Mouse (Mus musculus): ENCODE measurements around the gene Lrrc8c. TPM values are rescaled to one million over a fixed set of nuclear protein-coding genes. Genes with fewer than 3 reads are reported as not detected.
A peak's percentile ranks its signal among the peaks of the same experiment; 100 is the strongest.

Gene Lrrc8c
- total RNA-seq, 2 experiments from 2014 or later: 33.4 to 34.7 TPM

DNA sequence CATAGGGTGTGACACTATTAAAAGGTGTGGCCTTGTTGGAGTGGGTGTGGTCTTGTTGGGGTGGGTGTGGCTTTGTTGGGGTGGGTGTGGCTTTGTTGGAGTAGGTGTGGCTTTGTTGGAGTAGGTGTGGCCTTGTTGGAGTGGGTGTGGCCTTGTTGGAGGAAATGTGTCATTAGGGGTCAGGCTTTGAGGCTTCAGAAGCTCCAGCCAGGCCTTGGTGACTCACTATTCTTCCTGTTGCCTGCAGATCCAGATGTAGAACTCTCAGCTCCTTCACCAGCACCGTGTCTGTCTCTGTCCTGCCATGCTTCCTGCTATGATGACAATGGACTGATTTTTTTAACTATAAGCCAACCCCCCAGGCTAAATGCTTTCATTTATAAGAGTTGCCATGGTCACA is 19.8 kb upstream of the Lrrc8c start:
- DNase-seq (ENCODE audit: low spot score in 2 of 2): no peak
- intact Hi-C loops (cut with DNase I): no loop called here

- intact Hi-C loops (cut with DNase I): no loop called here
- no peak for DNase-seq (ENCODE audit: low spot score in 2 of 2)
Measured at GRCm38 (mm10) chr5:105500132-105501121, 18.8 kb upstream of the Lrrc8c start.

- DNase-seq (ENCODE audit: low spot score in 2 of 2): no peak
- intact Hi-C loops (cut with DNase I): no loop called here
Measured at GRCm38 (mm10) chr5:105501136-105501535, 18.1 kb upstream of the Lrrc8c start.

- no peak for DNase-seq (ENCODE audit: low spot score in 2 of 2)
- intact Hi-C loops (cut with DNase I): no loop called here
Measured at GRCm38 (mm10) chr5:105508813-105509212, 10.4 kb upstream of the Lrrc8c start.

DNA sequence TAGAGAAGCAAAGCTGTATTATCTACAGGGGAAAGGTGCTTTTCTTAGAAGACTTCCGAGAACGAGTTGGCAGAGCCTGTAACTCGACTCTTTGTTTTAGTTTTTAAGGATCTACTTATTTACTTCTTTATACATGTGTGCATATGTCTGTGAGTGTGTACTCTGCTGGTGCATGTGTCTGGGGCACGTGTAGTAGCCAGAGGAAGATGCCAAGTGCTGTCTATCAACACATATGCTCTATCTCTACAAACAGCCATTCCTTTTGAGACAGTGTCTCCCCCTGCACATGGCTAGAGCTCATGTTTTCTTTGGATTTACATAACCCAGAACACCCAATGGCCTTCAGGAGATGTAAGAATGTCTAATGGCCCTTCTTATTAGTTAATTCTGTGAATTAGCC is 6.9 kb upstream of the Lrrc8c start:
- no peak for DNase-seq (ENCODE audit: low spot score in 2 of 2)
- intact Hi-C loops (cut with DNase I): no loop called here

DNA sequence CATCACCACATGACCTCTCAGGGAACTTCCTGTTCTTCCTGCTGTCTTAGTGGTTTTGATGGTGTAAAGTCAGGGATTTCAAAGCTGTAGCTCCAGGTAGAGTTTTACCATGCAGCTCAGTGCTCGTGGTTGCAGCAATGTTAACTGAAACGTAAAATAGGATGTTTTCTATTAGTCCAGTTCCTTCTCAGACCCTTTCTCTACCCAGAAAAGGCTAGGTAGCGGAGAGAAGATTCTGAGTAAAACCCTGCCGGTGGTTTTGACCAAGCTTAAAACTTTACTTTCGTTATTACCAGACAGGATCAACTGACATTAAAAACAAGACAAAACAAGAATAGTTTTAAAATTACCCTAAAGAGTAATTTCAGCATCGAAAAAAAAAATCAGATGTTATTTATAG is 3.7 kb upstream of the Lrrc8c start:
- intact Hi-C loops (cut with DNase I): loop anchor here (5.0 kb wide), 2 partner anchors 108 to 362 kb away; partner anchors contain the start of gene Zfp326
- DNase-seq (ENCODE audit: low spot score in 2 of 2): no peak

GRCm38 (mm10) chr5:105516290-105516689 is 2.9 kb upstream of the Lrrc8c start:
- no peak for DNase-seq (ENCODE audit: low spot score in 2 of 2)
- intact Hi-C loops (cut with DNase I): loop anchor here (5.0 kb wide), 2 partner anchors 109 to 361 kb away; partner anchors contain the start of gene Zfp326

DNA sequence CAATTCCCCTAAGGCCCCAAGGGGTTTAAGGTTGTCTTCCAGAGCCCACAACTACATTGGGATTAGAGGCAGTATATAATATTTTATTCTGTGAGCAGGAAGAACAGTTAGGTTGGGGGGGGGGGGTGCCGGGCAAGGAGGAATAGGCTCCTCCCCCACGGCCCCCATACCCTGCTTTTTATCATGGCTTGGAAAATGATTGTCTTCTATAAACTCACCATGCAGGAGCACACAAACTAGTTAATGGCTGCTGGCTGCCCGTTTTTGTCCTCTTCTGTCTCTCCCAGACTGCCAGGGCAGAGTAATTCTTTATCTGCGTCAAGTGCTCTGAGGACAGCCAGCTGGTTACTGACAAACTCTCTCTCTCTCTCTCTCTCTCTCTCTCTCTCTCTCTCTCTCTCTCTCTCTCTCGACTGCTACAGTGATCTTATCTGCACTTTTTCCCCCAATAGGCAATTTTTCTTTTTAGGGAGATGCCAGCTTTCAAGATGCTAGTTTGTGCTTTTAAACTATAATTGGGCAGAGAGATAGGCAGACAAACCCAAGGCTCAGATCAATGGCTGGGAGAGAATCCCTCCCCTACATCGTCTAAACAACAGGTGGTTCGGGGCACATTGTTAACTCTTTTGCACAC is 1.1 kb upstream of the Lrrc8c start:
- intact Hi-C loops (cut with DNase I): loop anchor here (2.0 to 5.0 kb wide), 4 partner anchors 21 to 359 kb away; partner anchors contain the start of gene Zfp326
- no peak for DNase-seq (ENCODE audit: low spot score in 2 of 2)

DNA sequence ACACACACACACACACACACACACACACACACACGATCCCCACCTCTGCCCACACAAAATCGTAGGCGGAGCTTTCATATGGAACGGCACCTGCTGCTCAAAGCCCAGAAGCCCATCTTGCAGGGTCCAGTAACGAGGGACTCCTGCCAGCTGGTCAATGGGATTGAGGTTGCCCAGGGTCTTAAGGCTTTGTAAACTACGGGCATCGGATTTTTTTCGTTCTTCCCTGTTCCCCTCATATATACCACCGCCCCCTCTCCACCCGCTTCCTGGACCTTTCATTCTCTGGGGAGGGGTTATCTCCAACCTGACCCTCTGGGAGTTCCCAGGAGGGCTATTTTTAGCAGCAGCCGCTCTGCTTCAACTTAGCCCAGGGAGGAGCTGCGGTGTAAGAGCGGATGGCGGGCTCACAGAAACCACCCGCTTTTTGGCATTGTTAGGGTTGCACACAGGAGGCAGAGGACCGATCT is 527 bp upstream of the Lrrc8c start:
- intact Hi-C loops (cut with DNase I): loop anchor here (2.0 to 5.0 kb wide), 4 partner anchors 22 to 359 kb away; partner anchors contain the start of gene Zfp326
- DNase-seq (ENCODE audit: low spot score in 2 of 2): peak; percentile 40 to 43

- no peak for DNase-seq (ENCODE audit: low spot score in 2 of 2)
- intact Hi-C loops (cut with DNase I): loop anchor here (2.0 to 5.0 kb wide), 4 partner anchors 23 to 357 kb away; partner anchors contain the start of gene Zfp326
Measured at GRCm38 (mm10) chr5:105519976-105520300, 750 bp downstream of the Lrrc8c start.

DNA sequence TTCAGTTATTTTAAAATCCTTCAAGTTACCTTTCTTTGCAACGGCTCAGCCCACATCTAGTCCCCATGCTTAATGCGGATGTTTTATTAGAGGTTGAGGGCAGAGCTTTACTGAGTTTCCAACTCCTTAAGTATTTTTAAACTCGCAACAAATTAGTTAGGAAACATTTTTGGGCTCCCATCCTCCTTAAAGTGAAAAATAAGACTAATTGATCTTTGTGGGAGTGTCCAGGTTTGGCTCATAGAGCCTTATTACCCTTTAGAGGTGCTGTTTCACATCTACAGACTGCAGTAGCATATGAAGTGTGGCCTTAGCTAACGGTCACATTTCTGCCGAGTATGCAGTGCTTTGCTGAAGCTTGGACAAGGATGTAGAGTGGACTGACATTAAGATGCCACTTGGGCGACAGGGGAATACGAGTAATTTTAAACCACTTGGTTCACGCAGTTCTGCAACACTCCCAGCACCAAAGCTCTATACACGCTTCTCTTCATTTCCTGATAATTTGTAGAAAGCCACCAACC is 1.3 kb downstream of the Lrrc8c start:
- no peak for DNase-seq (ENCODE audit: low spot score in 2 of 2)
- intact Hi-C loops (cut with DNase I): no loop called here

- intact Hi-C loops (cut with DNase I): no loop called here
- no peak for DNase-seq (ENCODE audit: low spot score in 2 of 2)
Measured at GRCm38 (mm10) chr5:105523452-105523851, 4.3 kb downstream of the Lrrc8c start.

DNA sequence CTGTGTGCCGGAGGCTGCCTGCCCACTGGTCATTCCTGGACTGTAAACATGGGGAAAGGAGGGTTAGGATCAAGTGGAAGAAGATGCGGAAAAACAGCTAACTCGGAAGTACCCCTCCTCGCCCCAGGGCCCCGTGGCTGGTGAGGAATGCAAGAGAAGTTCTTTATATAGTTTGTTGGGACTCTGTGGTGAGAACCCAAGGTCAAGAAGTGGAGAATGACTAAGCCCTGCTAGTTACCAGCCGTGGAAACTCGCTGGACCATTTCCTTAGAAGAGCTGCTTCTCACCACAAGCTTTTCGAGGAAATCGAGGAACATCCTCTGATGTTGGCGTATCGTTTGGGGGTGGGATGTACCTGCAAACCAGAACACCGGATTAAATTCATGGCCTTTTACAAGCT is 5.8 kb downstream of the Lrrc8c start:
- DNase-seq (ENCODE audit: low spot score in 2 of 2): no peak
- intact Hi-C loops (cut with DNase I): no loop called here

GRCm38 (mm10) chr5:105526107-105526645 is 7.0 kb downstream of the Lrrc8c start:
- DNase-seq (ENCODE audit: low spot score in 2 of 2): no peak
- intact Hi-C loops (cut with DNase I): no loop called here

GRCm38 (mm10) chr5:105526766-105527165 is 7.6 kb downstream of the Lrrc8c start:
- intact Hi-C loops (cut with DNase I): no loop called here
- no peak for DNase-seq (ENCODE audit: low spot score in 2 of 2)

GRCm38 (mm10) chr5:105527477-105528331 is 8.5 kb downstream of the Lrrc8c start:
- DNase-seq (ENCODE audit: low spot score in 2 of 2): no peak
- intact Hi-C loops (cut with DNase I): no loop called here

- intact Hi-C loops (cut with DNase I): no loop called here
- DNase-seq (ENCODE audit: low spot score in 2 of 2): no peak
Measured at GRCm38 (mm10) chr5:105530576-105530975, 11.4 kb downstream of the Lrrc8c start.

DNA sequence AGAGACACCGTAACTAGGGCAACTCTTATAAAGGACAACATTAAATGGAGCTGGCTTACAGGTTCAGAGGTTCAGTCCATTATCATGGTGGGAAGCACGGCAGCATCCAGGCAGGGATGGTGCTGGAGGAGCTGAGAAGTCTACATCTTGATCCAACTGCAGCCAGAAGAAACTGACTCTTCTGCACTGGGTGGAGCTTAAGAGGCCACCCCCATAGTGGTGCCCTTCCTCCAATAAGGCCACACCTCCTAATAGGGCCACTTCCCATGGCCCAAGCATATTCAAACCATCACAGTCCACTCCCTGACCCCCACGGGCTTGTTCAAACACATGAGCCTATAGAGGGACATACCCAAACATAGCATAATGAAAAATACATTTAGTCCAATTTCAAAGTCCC is 16.0 kb downstream of the Lrrc8c start:
- intact Hi-C loops (cut with DNase I): no loop called here
- DNase-seq (ENCODE audit: low spot score in 2 of 2): no peak

DNA sequence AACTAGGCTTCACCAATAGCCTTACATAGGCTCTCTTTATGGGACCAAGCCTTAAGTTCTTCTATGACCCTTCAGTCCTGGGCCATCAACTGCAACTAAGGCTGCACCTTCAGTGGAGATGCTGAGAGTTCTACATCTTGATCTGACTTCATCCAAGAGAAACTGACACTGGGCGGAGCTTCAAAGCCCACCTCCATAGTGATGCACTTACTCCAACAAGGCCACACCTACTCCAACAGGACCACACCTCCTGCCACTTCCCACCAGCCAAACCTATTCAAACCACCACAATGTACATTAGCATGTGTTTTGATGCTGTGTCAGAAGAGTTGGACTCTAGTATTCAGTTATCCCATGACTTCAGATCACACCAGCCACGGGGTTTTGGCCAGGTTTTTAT is 17.0 kb downstream of the Lrrc8c start:
- DNase-seq (ENCODE audit: low spot score in 2 of 2): no peak
- intact Hi-C loops (cut with DNase I): no loop called here
